Mouse (Mus musculus): ENCODE results near the gene Tm7sf2. TPM values are rescaled to one million over a fixed set of nuclear protein-coding genes. Genes with fewer than 3 reads are reported as not detected.

The Tm7sf2 gene
- total RNA-seq, 1 experiment: 14.0 TPM

GRCm38 (mm10) chr19:6013691-6014090 lies 54.5 kb downstream of the Tm7sf2 start:
- H3K9ac ChIP-seq (ENCODE audit: insufficient read depth, low read depth, low read length, poor library complexity, severe bottlenecking): no peak overlapping the region

More at GRCm38 (mm10) chr19:6013691-6014090, 54.5 kb downstream of the Tm7sf2 start:
- Histone ChIP-seq H3K4me3 (ENCODE audit: insufficient read depth in 1 of 2, low read depth in 1 of 2, low read length in 2 of 2, poor library complexity in 1 of 2, severe bottlenecking in 1 of 2) (no peak overlapping the region), H3K36me3 (ENCODE audit: control insufficient read depth, insufficient read depth, low read length, poor library complexity, severe bottlenecking) (no peaks in the 10 kb centered on the region), H3K4me1 (ENCODE audit: control insufficient read depth in 2 of 2, insufficient read depth in 2 of 2, low read length in 2 of 2, poor library complexity in 1 of 2) (peaks cover 5 to 22% of the 10 kb centered on the region in 2 experiments; a peak in 3 of 4 replicates), H3K27ac (ENCODE audit: insufficient read depth, low read depth, low read length, poor library complexity, severe bottlenecking) (no peak overlapping the region), H3K9me3 (ENCODE audit: control insufficient read depth, insufficient read depth, low read depth, low read length) (no peaks in the 10 kb centered on the region)
- DNase-seq (ENCODE audit: low read depth, low spot score): no peak
- in situ Hi-C loops (cut with MboI; ENCODE audit: low sequenced_read_pairs in 2 of 2, unreplicated experiment in 2 of 2): no loop called here
- TF ChIP-seq MAFK (IDR thresholded peaks at IDR 0.05; ENCODE audit: insufficient read depth, low read depth, low read length): no peak
- no peak for TF ChIP-seq HCFC1 (IDR thresholded peaks at IDR 0.05; ENCODE audit: borderline replicate concordance, insufficient read depth, low read length)

Other genes with a start within 250 kb of the Tm7sf2 start
- gene Frmd8, start 193.1 kb downstream of the Tm7sf2 start, total RNA-seq (2012; rRNA removed): 33.4 and 35.7 TPM in 2 replicates
- gene Slc25a45, start 190.6 kb downstream of the Tm7sf2 start, total RNA-seq (2012; rRNA removed): 1.2 and 1.9 TPM in 2 replicates
- 2.1 and 2.2 TPM in 2 replicates for gene Tigd3, start 174.2 kb downstream of the Tm7sf2 start, total RNA-seq (2012; rRNA removed)
- gene Dpf2, start 155.4 kb downstream of the Tm7sf2 start, total RNA-seq (2012; rRNA removed): 37.9 and 39.5 TPM in 2 replicates
- gene Cdc42ep2, start 143.6 kb downstream of the Tm7sf2 start, total RNA-seq (2012; rRNA removed): 0.42 and 0.76 TPM in 2 replicates
- 69.7 and 80.5 TPM in 2 replicates for gene Pola2, start 104.2 kb downstream of the Tm7sf2 start, total RNA-seq (2012; rRNA removed)
- gene Slc22a20, start 82.2 kb downstream of the Tm7sf2 start, total RNA-seq (2012; rRNA removed): 0.54 and 1.4 TPM in 2 replicates
- gene Capn1, start 52.5 kb downstream of the Tm7sf2 start, total RNA-seq (2012; rRNA removed): 19.3 and 20.4 TPM in 2 replicates
- gene Syvn1, start 21.8 kb downstream of the Tm7sf2 start, total RNA-seq (2012; rRNA removed): 29.6 and 41.4 TPM in 2 replicates
- 55.9 and 62.7 TPM in 2 replicates for gene Mrpl49, start 10.6 kb downstream of the Tm7sf2 start, total RNA-seq (2012; rRNA removed)
- gene Fau, start 10.5 kb downstream of the Tm7sf2 start, total RNA-seq (2012; rRNA removed): 1,469 and 1,510 TPM in 2 replicates
- 18.2 and 23.2 TPM in 2 replicates for gene Znhit2, start 7.2 kb downstream of the Tm7sf2 start, total RNA-seq (2012; rRNA removed)
- gene Vps51, start 8.9 kb upstream of the Tm7sf2 start, total RNA-seq (2012; rRNA removed): 36.9 and 45.3 TPM in 2 replicates
- not detected in 2 replicates for gene Tmem262, start 11.7 kb upstream of the Tm7sf2 start, total RNA-seq (2012; rRNA removed)
- 0.48 and 0.54 TPM in 2 replicates for gene Gm28374, start 13.9 kb upstream of the Tm7sf2 start, total RNA-seq (2012; rRNA removed)
- 39.4 and 42.4 TPM in 2 replicates for gene Zfpl1, start 16.6 kb upstream of the Tm7sf2 start, total RNA-seq (2012; rRNA removed)
- 50.7 and 52.1 TPM in 2 replicates for gene Cdca5, start 16.6 kb upstream of the Tm7sf2 start, total RNA-seq (2012; rRNA removed)
- 3.4 and 5.9 TPM in 2 replicates for gene AC131692.1, start 26.0 kb upstream of the Tm7sf2 start, total RNA-seq (2012; rRNA removed)
- gene Naaladl1, start 37.4 kb upstream of the Tm7sf2 start, total RNA-seq (2012; rRNA removed): 0.80 and 3.5 TPM in 2 replicates
- gene Sac3d1, start 50.3 kb upstream of the Tm7sf2 start, total RNA-seq (2012; rRNA removed): 25.2 and 28.2 TPM in 2 replicates
- 8.9 and 11.9 TPM in 2 replicates for gene Snx15, start 59.9 kb upstream of the Tm7sf2 start, total RNA-seq (2012; rRNA removed)
- gene Batf2, start 72.6 kb upstream of the Tm7sf2 start, total RNA-seq (2012; rRNA removed): 0.18 TPM in 1 of 2 replicates, not detected in the other
- gene Arl2, start 73.2 kb upstream of the Tm7sf2 start, total RNA-seq (2012; rRNA removed): 42.2 and 43.8 TPM in 2 replicates
- gene Majin, start 116.0 kb upstream of the Tm7sf2 start, total RNA-seq (2012; rRNA removed): 0.63 and 1.6 TPM in 2 replicates
- gene Gpha2, start 158.0 kb upstream of the Tm7sf2 start, total RNA-seq (2012; rRNA removed): 3.9 and 5.9 TPM in 2 replicates
- gene Ppp2r5b, start 167.5 kb upstream of the Tm7sf2 start, total RNA-seq (2012; rRNA removed): 22.8 and 24.8 TPM in 2 replicates
- gene Atg2a, start 173.3 kb upstream of the Tm7sf2 start, total RNA-seq (2012; rRNA removed): 31.8 and 45.0 TPM in 2 replicates
- gene Ehd1, start 208.4 kb upstream of the Tm7sf2 start, total RNA-seq (2012; rRNA removed): 133 and 162 TPM in 2 replicates
- 35.5 and 48.4 TPM in 2 replicates for gene Cdc42bpg, start 238.1 kb upstream of the Tm7sf2 start, total RNA-seq (2012; rRNA removed)

All from ES-E14 (cell line).